Mouse (Mus musculus) lung, embryonic 14.5 days (tissue): ENCODE measurements around the gene Bcl7a. TPM values are rescaled to one million over a fixed set of nuclear protein-coding genes. Genes with fewer than 3 reads are reported as not detected.

Source experiments
- ATAC-seq: fragments of 200-750 bp; cut with Nextera tagmentation; 2 replicates; pipeline ENCODE4 v1.8.0; 2017; ENCODE audit warnings: mild to moderate bottlenecking, moderate TSS enrichment, moderate library complexity; ENCODE audit not compliant: insufficient read depth
- DNase-seq: peaks from one replicate; pipeline ENCODE4 v3.0.0-alpha.2; 2015
- H3K27ac ChIP-seq: fragments of 300-500 bp; sonication (generic); 2 replicates; pipeline ENCODE4 v1.5.1; 2014; ENCODE audit warnings: low read depth, mild to moderate bottlenecking, moderate library complexity
- H3K27me3 ChIP-seq: fragments of 300-500 bp; sonication (generic); 2 replicates; pipeline ENCODE4 v1.6.1; 2014; ENCODE audit warnings: low read length, control low read depth; ENCODE audit not compliant: insufficient read depth
- H3K36me3 ChIP-seq: fragments of 300-500 bp; sonication (generic); 2 replicates; pipeline ENCODE4 v1.6.1; 2014; ENCODE audit warnings: control low read depth; ENCODE audit not compliant: insufficient read depth
- H3K4me1 ChIP-seq: fragments of 300-500 bp; sonication (generic); 2 replicates; pipeline ENCODE4 v1.6.1; 2014; ENCODE audit warnings: antibody characterized with exemption, control low read depth; ENCODE audit not compliant: insufficient read depth
- H3K4me2 ChIP-seq: fragments of 300-500 bp; sonication (generic); 2 replicates; pipeline ENCODE4 v1.6.1; 2014; ENCODE audit warnings: mild to moderate bottlenecking
- H3K4me3 ChIP-seq: fragments of 300-500 bp; sonication (generic); 2 replicates; pipeline ENCODE4 v1.5.1; 2014; ENCODE audit warnings: low read depth, low read length
- H3K9ac ChIP-seq: fragments of 300-500 bp; sonication (generic); 2 replicates; pipeline ENCODE4 v1.6.1; 2014
- H3K9me3 ChIP-seq: fragments of 300-500 bp; sonication (generic); 2 replicates; pipeline ENCODE4 v1.6.1; 2016; ENCODE audit warnings: low read depth, low read length, control low read depth
- CTCF ChIP-seq: IDR thresholded peaks from 2 replicates; pipeline ENCODE4 v1.5.1; 2016; ENCODE audit warnings: antibody characterized with exemption, low read depth
- WGBS: fragments of 180-500 bp; shearing (Covaris S2); extraction: QIAGEN DNeasy Blood & Tissue Kit; methylation state at CpG from one replicate; pipeline ENCODE4 v1.1.7; 2014; 5-methylcytosine and 5-hydroxymethylcytosine counted together
- polyA plus RNA-seq: library from polyadenylated mRNA; unstranded; fragments of >200 nt; fragmentation: Nextera tagmentation; extraction: Ambion mirVana; gene quantifications from 2 replicates; pipeline ENCODE4 v1.2.1, GENCODE M21; 2014

The Bcl7a gene
- polyA plus RNA-seq, 1 experiment from 2014 or later, result 24.9 TPM

DNA sequence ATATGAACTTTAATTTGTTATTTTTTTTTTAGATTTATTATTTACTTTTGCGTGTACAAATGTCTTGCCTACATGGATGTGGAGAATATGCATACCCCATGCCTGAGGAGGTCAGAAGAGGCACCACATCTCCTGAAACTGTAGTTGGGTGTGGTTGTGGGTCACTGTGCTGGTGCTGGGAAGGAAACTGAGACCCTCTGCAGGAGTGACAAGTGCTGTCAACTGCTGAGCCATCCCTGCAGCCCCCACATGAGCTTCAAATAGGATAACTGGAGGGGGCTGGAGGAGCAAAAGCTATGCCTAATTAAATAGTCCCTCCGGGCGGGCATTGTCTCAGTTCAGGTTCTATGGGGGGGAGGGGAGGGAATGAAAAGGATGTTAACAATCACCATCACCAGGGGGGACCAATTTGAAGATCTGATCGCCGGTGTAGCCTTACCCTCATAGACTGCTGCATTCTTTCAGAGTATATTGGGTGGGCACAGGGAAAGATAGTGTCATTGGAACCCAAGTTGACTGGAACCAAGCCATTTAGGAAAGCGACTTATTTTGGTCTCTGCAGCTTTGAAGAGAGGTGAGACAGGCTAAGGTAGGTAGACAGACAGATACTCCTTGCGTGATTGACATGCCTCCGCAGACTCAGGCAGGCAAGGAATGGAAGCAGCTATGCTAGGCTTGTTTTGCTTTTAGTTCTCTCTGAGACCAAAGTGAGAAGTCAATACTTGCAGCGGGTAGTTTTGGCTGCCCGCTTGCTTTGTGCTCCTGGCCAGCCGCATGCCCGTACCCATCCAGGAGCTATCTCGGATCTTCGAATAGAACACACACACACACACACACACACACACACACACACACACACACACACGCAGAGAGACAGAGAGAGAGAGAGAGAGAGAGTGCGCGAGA, 47.2 kb downstream of the Bcl7a start:
- Histone ChIP-seq H3K4me1 (peaks cover 6% of the 10 kb centered on the region), H3K4me3 (peak overlapping the region; percentile 23), H3K9ac (peak overlapping the region; percentile 20; the same call in 1 of the 2 replicates), H3K4me2 (peak overlapping the region; percentile 58), H3K36me3 (no peaks in the 10 kb centered on the region), H3K27me3 (no peaks in the 10 kb centered on the region), H3K9me3 (no peaks in the 10 kb centered on the region), H3K27ac (no peak overlapping the region)
- WGBS, result 9% methylated on average over 16 of the region's 17 CpGs
- no peak for TF ChIP-seq CTCF
- no peak for ATAC-seq
- no peak for DNase-seq

DNA sequence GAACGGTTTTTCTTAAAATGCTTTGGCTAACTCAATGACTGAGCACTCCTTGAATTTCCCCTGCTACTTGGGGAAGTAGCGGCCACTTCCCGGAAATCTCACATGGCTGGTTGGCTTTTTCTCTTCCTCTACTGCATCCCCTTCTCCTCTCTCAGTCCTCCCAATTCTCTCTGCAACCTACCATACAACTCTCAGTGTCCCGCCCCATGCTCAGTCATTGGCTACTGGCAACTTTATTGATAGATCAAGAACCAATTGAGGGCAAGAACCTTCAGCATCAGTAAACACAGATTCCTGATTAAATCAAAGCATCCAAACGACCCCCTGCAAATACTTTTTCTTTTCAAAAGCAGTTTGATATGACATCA, 47.8 kb downstream of the Bcl7a start:
- Histone ChIP-seq H3K9ac (peak overlapping the region; percentile 20; the same call in 1 of the 2 replicates), H3K9me3 (no peaks in the 10 kb centered on the region), H3K4me2 (peak overlapping the region; percentile 58), H3K27me3 (no peaks in the 10 kb centered on the region), H3K4me1 (peaks cover 11% of the 10 kb centered on the region), H3K27ac (no peak overlapping the region), H3K4me3 (peak overlapping the region; percentile 23), H3K36me3 (no peaks in the 10 kb centered on the region)
- ATAC-seq, result no peak
- 14% methylated on average over 5 of the region's 5 CpGs for WGBS
- DNase-seq, result peak; percentile 68
- no peak for TF ChIP-seq CTCF

DNA sequence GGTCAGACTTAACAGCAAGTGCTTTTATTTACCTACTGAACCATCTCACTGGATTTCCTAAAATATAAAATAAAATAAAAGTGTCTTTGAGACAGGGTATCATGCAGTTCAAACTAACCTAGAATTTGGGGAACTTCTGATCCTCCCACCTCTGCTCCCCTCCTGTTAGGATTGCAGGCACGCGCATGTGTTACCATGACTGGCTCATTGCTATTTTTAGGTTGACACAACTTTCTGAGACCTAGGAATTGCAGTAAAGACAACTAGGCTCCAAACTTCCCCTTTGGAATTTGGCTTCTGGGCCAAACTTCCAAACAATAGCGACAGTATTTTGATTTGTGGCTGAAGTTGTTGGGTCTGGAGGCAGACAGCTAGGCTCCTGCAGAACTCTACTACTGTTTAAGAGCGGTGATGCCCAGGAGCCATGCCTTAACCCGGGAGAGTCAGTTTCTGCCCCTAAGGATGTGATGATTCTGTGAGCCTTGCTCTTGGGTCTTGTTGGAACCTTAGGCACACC, 50.2 kb downstream of the Bcl7a start:
- H3K4me1 ChIP-seq, result peaks cover 22% of the 10 kb centered on the region
- H3K9me3 ChIP-seq, result no peaks in the 10 kb centered on the region
- H3K4me2 ChIP-seq, result peak overlapping the region; percentile 93
- no peaks in the 10 kb centered on the region for H3K36me3 ChIP-seq
- DNase-seq (peak; percentile 69), ATAC-seq (0 out of 2 replicates have a peak, but pooled peaks have one; percentile 30)
- no peak for TF ChIP-seq CTCF
- H3K27me3 ChIP-seq, result no peaks in the 10 kb centered on the region
- WGBS, result 12% methylated on average over 5 of the region's 5 CpGs
- H3K4me3 ChIP-seq, result peak overlapping the region; percentile 92
- H3K9ac ChIP-seq, result peak overlapping the region; percentile 7
- H3K27ac ChIP-seq, result peak overlapping the region; percentile 65

DNA sequence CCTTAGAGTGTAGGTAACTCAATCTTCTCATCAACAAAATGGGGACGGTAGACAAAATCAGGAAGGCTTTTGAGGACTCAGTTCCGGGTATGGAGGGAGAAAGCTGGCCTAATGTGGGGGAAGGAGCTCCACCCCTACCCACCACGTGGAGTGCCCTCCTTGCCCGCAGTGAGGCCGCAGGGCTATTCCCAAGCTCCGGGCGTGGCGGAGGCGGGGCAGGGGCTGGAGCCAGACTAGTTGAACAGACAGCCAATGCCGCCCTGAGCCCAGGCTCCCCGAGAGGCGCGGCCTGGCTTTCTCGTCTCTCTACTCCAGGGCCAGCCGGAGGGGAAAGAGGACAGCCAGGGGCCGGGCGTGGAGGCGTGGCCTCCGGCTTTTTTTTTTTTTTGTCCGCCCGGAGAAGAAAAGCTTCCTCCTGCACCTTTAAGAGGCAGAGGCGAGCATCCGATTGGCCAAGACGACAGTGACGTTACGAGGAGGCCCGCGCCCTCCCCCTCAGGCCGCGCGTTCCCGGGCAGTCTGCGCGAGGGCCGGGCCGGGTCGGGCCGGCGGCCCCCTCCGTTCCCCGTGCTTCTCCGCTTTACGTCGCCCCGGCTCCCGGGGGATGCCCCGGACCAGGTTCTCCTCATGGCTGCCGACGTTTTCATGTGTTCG, 50.8 kb downstream of the Bcl7a start, which contains the start of gene Mlxip:
Gene Mlxip, plus strand, starts transcription at position 496 of the 654 bp plus-strand sequence.
- peak within 1 kb of the TSS; percentile 92 for H3K4me3 ChIP-seq
- peak within 1 kb of the TSS; percentile 90 for H3K9ac ChIP-seq
- peaks cover 22% of the 10 kb centered on the region for H3K4me1 ChIP-seq
- peak within 1 kb of the TSS; percentile 65 for H3K27ac ChIP-seq
- under 1% methylated on average over 48 of the region's 50 CpGs for WGBS
- ATAC-seq (peak; percentile 99), DNase-seq (peak; percentile 98)
- no peaks in the 10 kb centered on the region for H3K36me3 ChIP-seq
- no peaks in the 10 kb centered on the region for H3K27me3 ChIP-seq
- H3K4me2 ChIP-seq, result peak within 1 kb of the TSS; percentile 93
- no peaks in the 10 kb centered on the region for H3K9me3 ChIP-seq
- no peak for TF ChIP-seq CTCF

DNA sequence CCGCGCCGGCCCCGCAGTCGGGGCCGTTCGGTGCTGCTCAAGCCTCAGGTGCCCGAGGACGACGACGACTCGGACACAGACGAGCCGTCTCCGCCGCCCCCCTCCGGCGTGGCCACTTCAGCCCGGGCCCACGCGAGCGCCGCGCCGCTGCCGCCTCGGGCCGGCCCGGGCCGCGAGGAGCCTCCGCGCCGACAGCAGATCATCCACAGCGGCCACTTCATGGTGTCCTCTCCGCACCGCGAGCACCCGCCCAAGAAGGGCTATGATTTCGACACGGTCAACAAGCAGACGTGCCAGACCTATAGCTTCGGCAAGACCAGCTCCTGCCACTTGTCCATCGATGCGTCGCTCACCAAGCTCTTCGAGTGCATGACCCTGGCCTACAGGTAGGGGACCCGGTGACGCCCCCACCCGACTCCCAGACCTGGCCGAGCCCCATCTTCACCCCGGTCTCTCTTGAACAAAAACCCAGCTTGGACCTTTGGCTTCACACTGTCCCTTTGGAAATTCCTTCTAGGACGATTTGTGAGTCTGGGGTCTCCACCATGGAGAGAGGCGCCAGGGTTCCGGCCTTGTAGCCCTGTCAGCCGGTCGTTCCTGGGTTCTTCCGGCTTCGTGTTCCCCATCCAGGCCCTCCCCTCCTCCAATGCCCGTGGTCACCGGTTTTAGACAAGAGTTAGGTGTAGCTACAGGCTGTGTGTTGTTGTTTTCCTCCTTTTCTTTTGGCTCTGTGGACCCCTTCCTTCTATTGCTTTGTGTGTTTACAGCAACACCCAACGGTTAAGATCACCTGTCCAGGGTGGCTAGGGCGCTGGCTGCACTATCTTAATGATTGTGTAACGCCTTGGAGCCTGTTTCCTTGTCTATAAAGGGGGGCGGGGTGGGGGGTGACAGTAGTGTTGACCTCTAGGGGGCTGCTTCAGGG, 51.6 kb downstream of the Bcl7a start:
- DNase-seq (peak; percentile 34), ATAC-seq (peak; percentile 19)
- no peaks in the 10 kb centered on the region for H3K36me3 ChIP-seq
- no peaks in the 10 kb centered on the region for H3K9me3 ChIP-seq
- 0 out of 2 replicates have a peak, but pooled peaks have one; percentile 2 for TF ChIP-seq CTCF
- no peaks in the 10 kb centered on the region for H3K27me3 ChIP-seq
- H3K27ac ChIP-seq, result peak overlapping the region; percentile 65; the same call in 1 of the 2 replicates
- H3K4me2 ChIP-seq, result peak overlapping the region; percentile 93
- peaks cover 22% of the 10 kb centered on the region for H3K4me1 ChIP-seq
- H3K4me3 ChIP-seq, result peak overlapping the region; percentile 92
- under 1% methylated on average over 65 of the region's 65 CpGs for WGBS
- peak overlapping the region; percentile 90 for H3K9ac ChIP-seq

DNA sequence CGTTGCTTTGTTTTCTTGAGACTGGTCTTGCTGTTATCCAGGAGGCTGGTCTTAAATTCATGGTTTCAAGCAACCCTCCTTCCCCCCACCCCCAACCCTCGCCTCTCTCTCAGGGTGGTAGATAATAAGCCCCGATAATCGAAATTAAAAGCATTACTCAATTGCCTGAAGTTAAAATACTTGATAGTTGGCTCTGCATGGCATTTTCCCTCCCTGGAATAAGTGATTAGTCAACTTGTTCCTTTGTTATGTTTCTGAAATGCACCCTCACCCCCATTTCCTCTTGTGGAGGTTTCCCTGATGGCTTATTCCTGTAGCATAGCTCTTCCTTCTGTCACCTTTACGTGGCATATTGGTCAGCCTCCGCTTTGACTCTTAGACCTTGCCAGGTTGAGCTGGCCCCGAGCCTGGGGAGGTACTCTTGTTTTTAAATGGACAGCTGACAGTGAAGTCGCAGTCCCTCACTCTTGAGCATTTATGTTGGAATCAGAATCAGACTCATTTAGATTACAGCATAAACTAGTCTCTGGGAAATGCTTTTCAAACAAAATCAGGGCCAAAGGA, 53.3 kb downstream of the Bcl7a start:
- no peak for ATAC-seq
- WGBS, result 46% methylated on average over 8 of the region's 8 CpGs
- Histone ChIP-seq H3K9me3 (no peaks in the 10 kb centered on the region), H3K4me1 (peaks cover 22% of the 10 kb centered on the region), H3K27me3 (no peaks in the 10 kb centered on the region), H3K9ac (peak overlapping the region; percentile 14; the same call in 1 of the 2 replicates), H3K36me3 (no peaks in the 10 kb centered on the region), H3K4me2 (peak overlapping the region; percentile 93), H3K4me3 (peak overlapping the region; percentile 92), H3K27ac (no peak overlapping the region)
- TF ChIP-seq CTCF, result no peak
- DNase-seq, result no peak
